Mouse (Mus musculus): ENCODE data around the gene 4921517D22Rik. TPM values are rescaled to one million over a fixed set of nuclear protein-coding genes. Genes with fewer than 3 reads are reported as not detected.
"Not testable (repeated sequence)": the region's sequence is repeated elsewhere in the genome, so short reads cannot be mapped to it uniquely, and the experiment has no call there.

4921517D22Rik gene
- total RNA-seq, 1 experiment from 2014 or later = not detected

DNA sequence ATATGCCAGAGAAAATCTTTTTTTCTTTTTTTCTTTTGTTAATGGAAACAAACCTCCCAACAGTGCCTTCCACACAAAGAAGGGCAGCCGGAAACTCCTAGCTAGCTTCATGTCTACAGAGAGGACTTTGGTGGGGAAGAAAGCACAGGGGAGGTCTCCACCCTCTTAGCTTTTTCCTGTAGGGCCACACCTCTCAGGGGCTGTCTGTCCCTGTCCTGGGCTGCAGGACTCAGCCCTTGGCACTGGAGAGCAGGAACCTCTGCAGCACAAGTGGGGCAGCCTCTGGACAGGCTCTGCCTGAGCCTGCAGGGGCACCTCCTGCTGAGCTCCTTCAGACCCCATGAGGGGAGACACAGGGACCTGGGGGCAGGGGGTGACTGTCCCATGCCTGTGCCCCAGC lies 6.2 kb upstream of the 4921517D22Rik start:
- ATAC-seq (replicated peaks; ENCODE audit: insufficient number of reproducible peaks, low FRiP score, low TSS enrichment, poor library complexity, severe bottlenecking) = not testable (repeated sequence)

DNA sequence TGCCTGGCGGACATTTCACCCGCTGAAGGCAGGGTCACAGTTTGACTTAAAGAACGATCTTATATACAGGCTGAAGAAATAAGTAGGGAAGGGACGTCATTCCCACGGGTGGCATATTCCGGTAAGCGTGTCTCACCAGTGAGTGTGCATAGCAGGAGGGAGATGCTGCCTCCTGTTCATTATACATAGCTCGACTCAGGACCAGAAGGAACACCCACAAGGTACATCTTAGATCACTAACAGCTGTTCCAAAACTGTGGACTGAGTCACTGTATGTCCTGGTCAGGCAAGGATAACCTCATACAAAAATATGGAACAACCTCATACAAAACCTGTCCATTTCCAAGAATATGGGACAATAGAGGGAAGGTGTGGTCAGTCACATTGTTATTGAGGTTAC lies 5.2 kb upstream of the 4921517D22Rik start:
- no peak for ATAC-seq (replicated peaks; ENCODE audit: insufficient number of reproducible peaks, low FRiP score, low TSS enrichment, poor library complexity, severe bottlenecking)

DNA sequence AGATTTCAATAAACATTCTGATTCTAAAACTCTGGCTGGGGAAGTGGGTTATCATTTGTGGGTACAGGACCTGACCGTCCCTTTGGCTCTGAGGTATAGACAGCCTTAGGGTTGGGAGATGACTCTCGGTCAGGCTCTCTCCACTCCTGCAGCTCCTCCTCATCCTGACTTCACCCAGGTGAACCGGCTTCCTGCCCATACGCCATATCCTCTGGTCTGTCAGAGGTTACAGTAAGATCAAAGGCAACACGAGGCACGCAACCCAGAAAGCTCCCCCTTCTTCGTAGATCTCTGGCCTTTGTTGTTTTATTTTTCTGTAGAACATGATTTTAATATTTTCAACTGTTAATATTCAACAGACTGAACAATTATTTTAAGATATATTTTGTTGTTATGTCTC lies 1.9 kb upstream of the 4921517D22Rik start:
- no peak for ATAC-seq (replicated peaks; ENCODE audit: insufficient number of reproducible peaks, low FRiP score, low TSS enrichment, poor library complexity, severe bottlenecking)

DNA sequence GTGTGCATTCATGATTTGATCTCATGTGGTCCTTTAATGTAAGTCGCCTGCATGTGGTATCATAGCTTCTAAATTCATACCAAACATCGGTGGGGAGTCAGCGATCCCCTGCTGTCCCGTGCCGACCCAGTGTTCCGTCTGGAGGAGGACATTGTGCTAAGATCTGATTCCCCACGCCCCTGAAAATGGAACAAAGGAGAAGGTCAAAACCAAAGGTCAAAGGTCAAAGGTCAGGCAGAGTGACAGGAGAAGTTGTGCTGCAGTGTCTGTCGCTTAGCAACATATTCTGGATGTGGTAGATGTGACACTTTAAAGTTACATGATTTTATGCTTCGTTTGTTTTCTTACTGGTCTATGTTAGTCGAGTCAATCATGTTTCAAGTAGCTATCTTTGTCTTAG lies 2.4 kb downstream of the 4921517D22Rik start:
- no peak for ATAC-seq (replicated peaks; ENCODE audit: insufficient number of reproducible peaks, low FRiP score, low TSS enrichment, poor library complexity, severe bottlenecking)

DNA sequence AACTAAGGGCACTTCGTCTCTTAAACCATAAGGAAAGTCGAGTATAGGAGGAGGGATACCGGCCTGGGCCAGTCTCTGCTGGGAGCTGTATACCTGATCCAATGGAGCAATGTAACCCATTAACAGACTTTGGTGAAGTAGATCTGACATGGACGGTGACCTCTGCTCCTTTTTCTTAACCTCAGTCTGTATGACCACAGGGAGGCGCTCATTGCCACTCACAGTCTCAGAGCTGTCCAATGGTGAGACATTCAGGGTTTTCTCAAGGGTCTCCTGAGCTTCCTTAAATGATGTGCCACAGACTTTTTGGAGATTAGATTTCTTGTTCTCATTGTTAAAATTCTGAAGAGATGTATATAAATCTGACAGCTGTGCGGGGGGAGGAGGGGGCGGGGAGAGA lies 3.3 kb downstream of the 4921517D22Rik start:
- ATAC-seq (replicated peaks; ENCODE audit: insufficient number of reproducible peaks, low FRiP score, low TSS enrichment, poor library complexity, severe bottlenecking) = no peak

DNA sequence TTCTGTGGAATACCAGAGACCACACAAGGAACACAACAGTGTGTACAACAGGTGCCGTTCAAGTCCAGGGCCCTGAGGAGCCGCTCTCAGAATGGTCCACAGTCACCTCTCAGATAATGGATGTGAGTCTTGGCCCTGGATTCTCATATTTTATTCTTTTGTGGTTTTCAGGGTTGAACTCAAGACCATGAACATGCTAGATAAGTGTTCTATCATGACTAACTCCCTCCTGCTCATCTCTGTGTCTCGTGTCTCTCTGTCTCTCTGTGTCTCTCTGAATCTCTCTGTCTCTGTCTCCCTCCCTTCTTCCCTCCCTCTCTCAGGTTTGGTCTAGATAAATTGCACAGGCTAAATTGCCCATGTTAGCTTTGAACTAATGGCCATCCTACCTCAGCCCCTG lies 4.1 kb downstream of the 4921517D22Rik start:
- ATAC-seq (replicated peaks; ENCODE audit: insufficient number of reproducible peaks, low FRiP score, low TSS enrichment, poor library complexity, severe bottlenecking) = no peak

DNA sequence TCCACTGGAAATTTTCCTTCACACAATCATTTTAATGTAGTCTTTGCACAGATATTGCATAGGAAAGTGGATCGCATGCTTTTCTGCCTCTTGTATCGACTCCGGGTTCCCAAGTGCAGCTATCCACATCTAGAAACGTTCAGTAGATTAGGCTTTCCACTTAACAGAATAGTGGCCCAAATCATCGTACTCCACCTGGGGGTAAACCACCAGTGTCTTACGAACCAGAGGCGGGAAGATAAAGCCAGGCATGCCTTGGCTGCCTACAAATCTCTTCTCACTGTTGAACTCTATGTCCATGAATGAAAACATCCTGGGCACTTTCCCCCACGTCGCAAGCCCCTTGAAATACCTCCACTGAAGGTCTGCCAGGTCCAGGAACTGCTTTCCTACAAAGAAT lies 4.6 kb downstream of the 4921517D22Rik start:
- ATAC-seq (replicated peaks; ENCODE audit: insufficient number of reproducible peaks, low FRiP score, low TSS enrichment, poor library complexity, severe bottlenecking) = no peak

DNA sequence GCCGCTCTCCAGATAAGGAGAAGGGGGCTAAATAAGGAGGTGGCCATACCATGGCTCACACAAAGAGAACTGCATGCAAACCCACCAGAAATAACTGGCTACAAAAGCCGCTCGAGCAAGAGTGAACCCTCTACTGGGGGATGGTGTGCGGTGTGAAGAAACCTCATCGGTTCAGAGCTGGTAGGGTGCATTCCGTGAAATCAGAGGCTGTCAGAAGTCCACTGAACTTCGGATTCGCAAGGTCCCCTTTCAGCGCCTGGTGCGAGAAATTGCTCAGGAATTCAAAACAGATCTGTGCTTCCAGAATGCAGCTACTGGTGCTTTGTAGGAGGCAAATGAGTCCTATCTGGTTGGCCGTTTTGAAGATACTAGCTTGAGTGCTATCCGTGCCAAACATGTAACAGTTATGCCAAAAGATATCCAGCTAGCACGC lies 5.6 kb downstream of the 4921517D22Rik start:
- ATAC-seq (replicated peaks; ENCODE audit: insufficient number of reproducible peaks, low FRiP score, low TSS enrichment, poor library complexity, severe bottlenecking) = no peak

DNA sequence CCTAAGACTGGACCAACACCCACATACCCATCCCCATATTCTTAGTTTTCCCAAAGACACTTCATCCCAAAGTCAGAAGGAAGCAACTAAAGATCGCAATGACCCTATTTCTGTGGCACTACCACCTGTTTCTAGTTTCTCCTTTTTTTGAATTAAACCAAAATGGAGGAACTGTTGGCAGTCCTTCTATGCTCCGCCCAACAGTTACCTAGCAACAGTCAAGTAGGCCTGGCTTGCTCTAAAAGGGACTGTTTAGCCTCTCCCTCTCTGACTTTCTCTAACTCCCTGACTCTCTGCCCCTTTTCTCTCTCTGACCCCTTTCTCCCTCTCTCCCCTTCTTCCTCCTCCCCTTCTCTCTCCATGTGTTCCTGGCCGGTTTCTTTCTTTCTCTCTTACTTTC lies 8.7 kb downstream of the 4921517D22Rik start:
- ATAC-seq (replicated peaks; ENCODE audit: insufficient number of reproducible peaks, low FRiP score, low TSS enrichment, poor library complexity, severe bottlenecking) = no peak

DNA sequence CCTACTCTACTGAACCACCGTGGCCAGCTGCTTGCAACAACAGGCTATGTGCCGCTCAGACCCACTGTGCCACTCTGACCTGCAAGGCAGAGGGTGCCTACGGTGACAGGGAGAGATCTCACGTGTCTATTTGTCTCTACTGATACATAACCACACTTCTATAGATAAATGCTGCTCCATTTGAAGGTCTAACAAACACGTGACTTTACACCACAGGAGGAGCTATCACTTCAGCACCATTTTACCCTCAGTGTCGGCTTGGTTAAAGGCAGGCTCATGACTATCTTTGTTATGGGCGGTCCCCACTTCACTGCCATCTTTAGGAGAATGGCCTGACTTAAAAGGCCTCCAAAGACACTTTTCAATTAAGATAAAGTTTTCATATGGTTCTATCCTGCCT lies 11.3 kb downstream of the 4921517D22Rik start:
- ATAC-seq (replicated peaks; ENCODE audit: insufficient number of reproducible peaks, low FRiP score, low TSS enrichment, poor library complexity, severe bottlenecking) = no peak

DNA sequence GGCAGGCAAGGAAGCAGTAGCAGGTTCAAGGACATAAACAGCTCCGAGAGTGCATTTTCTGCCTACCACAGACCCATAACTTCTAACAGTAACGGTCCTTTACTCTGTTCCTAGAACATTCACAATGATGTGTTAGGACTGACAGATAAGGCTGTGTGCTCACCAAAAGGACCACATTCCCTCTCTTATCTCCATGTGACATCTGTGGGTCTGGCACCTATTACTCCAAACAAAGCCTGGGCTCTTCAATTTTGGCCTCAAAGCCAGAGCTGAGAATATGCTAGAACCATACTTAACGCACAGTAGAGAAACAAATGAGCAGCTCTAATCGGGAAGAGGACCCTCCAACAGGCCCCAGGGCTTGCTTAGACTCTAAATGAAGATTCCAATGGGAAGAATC lies 14.0 kb downstream of the 4921517D22Rik start:
- ATAC-seq (replicated peaks; ENCODE audit: insufficient number of reproducible peaks, low FRiP score, low TSS enrichment, poor library complexity, severe bottlenecking) = no peak

DNA sequence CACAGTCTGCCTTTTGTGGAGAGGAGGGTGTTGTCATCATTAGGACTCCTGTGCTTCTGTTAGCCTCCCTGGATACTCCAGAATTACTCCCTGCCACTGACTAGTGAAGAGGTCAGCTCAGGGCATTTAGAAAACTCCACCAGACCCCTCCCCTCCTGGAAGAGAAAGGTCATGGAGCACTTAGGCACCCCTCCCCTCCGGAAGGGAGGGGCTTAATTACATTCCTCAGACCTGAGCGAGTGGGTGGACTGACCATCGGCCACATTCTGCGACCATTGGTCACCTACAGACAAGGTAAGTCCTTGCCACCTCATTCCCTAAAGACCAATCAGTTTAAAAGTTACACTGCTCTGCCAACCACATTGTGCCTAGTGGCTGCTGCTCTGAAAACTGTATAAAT lies 14.6 kb downstream of the 4921517D22Rik start:
- ATAC-seq (replicated peaks; ENCODE audit: insufficient number of reproducible peaks, low FRiP score, low TSS enrichment, poor library complexity, severe bottlenecking) = no peak

DNA sequence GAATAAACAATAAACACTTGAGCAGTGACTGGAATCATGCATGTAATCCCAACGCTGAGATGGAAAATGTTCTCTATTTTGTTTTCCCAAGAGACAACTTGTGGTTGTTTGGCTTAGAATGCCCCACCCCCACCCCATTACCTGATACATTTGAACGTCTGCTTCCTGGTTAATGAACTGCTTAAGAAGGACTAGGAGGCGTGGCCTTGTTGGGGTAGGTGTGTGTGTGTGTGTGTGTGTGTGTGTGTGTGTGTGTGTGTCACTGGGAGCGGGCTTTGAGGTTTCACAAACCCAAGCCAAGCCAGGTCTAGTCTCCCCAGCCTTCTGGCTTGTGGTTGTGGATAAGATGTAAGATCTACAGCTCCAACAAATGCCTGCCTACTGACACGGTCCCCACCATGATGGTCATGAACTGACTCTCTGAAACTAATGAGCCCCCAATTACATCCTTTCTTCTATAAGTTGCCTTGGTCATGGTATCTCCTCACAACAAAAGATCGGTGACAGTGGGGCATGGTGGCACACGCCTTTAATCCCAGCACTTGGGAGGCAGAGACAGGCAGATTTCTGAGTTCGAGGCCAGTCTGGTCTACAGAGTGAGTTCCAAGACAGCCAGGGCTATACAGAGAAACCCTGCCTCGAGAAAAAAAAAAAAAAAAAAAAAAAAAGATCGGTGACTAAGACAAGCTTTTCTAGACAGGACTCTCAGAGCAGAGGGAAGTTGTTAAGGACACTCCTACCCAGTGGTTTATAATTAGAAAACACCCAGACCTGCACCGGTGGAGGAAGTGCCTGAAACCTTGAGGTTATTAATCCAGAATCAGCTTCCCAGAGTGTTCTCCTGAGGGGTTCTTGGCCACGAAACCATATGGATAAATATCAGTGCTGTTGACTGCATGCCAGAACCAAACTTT lies 17.3 kb downstream of the 4921517D22Rik start:
- ATAC-seq (replicated peaks; ENCODE audit: insufficient number of reproducible peaks, low FRiP score, low TSS enrichment, poor library complexity, severe bottlenecking) = peak; percentile 33; the same call in 1 of the 2 replicates

DNA sequence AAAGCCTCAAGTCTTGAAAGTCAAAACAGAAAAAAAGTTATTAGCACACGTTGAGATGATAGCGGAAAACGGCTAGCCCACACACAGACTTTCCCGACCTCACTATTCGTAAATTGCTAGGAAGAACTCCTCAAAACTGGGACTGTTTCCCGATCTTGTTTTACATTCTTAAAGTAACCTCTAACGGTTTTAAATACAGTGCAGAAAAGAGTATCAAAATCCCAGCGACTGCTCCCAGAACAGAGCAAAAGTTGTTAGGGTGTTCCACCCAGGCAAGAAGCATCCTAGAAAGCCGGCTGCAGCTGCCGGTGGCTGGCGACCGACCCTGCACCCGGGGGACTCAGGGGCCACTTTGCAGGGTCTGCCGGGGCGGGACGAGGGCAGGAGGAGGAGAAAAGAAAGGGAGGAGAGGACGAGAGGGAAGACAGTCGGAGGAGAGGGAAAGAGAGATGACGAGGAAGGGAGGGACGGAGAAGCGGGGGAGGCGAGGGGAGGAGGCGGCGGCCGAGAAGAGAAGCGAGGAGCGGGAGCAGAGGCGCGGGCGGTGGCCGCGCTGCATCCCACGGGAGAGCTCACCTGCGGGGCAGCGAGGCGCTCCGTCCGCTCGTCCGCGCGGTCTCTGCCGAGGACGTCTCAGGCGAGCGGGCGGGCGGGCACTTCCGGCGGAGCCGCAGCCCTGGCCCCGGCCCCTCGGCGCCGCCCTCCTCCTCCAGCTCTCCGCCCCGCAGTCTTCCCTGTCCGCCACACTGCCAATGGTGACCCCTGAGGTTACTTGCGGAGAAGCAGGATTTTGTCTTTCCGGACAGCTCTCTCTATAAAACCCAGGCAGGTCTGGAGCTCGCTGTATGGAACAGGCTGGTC lies 18.5 kb downstream of the 4921517D22Rik start, which contains the start of gene Golm1:
Golm1 (minus strand) TSS at position 661 of the 861 bp plus-strand sequence.
- ATAC-seq (replicated peaks; ENCODE audit: insufficient number of reproducible peaks, low FRiP score, low TSS enrichment, poor library complexity, severe bottlenecking) = no peak

DNA sequence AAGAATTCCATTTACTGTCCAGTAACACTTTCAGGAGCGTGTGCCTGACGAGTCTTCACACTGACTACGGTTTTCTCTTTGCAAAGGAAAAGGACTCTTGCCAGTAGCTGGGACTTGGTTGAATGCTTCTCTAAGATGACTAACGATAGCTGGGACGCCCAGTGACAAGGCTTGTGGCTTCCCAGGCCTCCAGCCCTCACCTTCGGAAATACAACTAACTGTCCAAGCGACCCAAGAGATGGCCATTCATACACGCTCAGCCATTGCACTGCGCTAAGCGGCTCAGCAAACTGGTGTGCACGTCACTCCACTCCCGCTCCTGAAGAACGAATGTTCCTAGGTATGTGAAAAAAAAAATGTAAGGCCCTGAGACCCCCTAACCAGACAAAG lies 19.2 kb downstream of the 4921517D22Rik start:
- no peak for ATAC-seq (replicated peaks; ENCODE audit: insufficient number of reproducible peaks, low FRiP score, low TSS enrichment, poor library complexity, severe bottlenecking)

DNA sequence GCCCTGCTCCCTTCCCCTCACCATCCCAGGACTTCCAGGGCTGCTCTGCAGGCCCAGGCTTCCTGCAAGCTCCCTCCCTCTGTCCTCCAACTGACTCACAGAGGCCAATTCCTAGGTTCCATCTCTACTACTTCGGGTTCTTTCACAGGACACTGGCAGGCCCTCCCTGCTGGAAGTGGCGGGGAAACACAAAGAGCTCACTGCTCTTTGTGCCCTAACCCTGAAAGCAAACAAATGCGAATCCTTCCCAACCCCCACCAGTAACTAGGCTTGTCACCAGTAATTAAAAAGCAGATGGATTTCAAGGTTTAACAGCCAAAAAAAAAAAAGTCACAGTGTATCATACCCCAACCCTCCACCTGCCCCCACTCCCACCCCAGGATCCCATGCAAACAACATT lies 19.7 kb downstream of the 4921517D22Rik start:
- ATAC-seq (replicated peaks; ENCODE audit: insufficient number of reproducible peaks, low FRiP score, low TSS enrichment, poor library complexity, severe bottlenecking) = no peak

DNA sequence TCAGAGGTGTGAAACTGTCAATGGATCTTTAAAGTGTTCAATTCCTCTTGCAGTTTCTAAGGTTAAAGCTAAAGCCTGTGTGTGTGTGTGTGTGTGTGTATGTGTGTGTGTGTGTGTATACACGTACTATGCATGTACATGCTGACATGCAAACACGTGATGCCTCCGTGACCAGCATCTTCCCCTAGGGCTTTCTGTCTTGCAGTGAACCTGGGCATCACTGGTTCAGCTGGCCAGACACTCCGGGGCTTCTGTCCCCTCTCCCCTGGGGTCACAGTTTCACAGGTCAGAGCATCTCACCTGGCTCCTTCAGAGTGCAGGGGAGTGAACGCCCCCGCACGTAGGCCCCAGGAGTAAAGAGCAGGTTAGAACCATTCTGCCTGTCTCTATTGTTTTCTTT lies 20.3 kb downstream of the 4921517D22Rik start:
- ATAC-seq (replicated peaks; ENCODE audit: insufficient number of reproducible peaks, low FRiP score, low TSS enrichment, poor library complexity, severe bottlenecking) = no peak

DNA sequence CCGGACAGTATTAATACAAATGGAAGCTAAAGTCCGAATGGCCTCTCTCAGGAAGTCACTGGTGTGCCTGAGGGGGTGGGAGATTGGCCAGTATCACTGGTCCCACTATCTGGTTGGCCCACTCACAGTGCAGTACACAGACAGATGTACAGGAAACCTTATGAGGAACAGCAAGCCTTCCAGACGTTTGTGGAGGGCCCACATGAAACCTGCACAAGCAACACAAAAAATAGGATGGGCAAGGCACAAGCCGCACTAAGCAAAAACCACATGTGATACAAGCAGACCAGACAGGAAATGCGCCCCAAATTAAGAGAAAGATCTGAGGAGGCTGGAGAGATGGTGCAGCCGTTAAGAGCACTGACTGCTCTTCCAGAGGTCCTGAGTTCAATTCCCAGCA lies 21.7 kb downstream of the 4921517D22Rik start:
- no peak for ATAC-seq (replicated peaks; ENCODE audit: insufficient number of reproducible peaks, low FRiP score, low TSS enrichment, poor library complexity, severe bottlenecking)

DNA sequence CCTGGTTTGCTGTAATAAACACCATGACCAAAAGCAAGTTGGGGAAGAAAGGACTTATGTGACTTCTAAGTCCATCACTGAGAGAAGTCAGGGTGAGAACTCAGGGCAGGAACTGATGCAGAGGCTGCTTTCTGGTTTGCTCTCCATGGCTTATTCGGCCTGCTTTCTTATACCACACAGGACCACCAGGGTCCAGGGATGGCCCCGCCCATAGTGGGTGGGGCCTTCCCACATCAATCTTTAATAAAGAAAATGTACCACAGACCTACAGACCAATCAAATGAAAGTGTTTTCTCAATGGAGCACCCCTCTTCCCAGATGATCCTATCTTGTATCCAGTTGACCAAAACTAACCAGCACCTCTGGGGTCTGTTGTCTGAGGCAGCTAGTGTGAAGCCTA lies 22.4 kb downstream of the 4921517D22Rik start:
- ATAC-seq (replicated peaks; ENCODE audit: insufficient number of reproducible peaks, low FRiP score, low TSS enrichment, poor library complexity, severe bottlenecking) = no peak

DNA sequence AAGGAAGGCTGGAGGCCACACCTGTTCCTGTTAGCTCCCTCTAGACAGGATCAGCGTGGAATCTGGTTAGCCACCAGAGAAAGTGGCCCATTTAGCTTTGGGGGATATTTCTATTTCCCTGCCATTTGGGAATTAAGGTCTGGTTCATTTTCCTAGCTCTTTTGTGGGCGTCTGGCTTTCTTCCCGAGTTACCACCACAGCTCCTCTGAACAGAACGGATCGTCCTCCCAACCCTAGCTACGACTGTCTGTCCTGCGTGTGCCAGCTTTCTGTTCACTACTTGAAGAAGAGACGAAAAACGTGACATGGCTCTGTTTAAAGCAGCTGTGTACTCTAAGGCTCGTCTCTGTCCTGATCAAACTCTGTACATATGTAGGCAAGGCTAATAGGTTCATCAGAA lies 24.0 kb downstream of the 4921517D22Rik start:
- ATAC-seq (replicated peaks; ENCODE audit: insufficient number of reproducible peaks, low FRiP score, low TSS enrichment, poor library complexity, severe bottlenecking) = no peak

All from monocyte, adult 5-6 weeks (primary cell).